Mouse (Mus musculus): ENCODE measurements at regions not wholly inside any gene's neighbourhood (a gene's known extent, or its start where the extent isn't known, plus 50 kb on each side); places are given as distances from the start of the nearest gene placed in this dataset.

GRCm38 (mm10) chr14:60528520-60528919 is 105.3 kb upstream of the Spata13 start:
- Histone ChIP-seq H3K4me2 (ENCODE audit: low read depth, low read length, severe bottlenecking) (no peak overlapping the region), H3K27me3 (ENCODE audit: control insufficient read depth, insufficient read depth, low read length) (no peaks in the 10 kb centered on the region), H3K9me3 (ENCODE audit: control insufficient read depth, low read length) (peaks cover 2% of the 10 kb centered on the region; the same call in 1 of the 2 replicates), H3K4me1 (replicated peaks; ENCODE audit: control insufficient read depth, insufficient read depth, low read length) (peaks cover 25% of the 10 kb centered on the region), H3K27ac (ENCODE audit: low read depth, low read length) (no peak overlapping the region), H3K4me3 (ENCODE audit: low read depth, low read length) (no peak overlapping the region), H3K36me3 (ENCODE audit: control insufficient read depth, insufficient read depth, low read length) (no peaks in the 10 kb centered on the region), H3K9ac (ENCODE audit: low read length) (no peak overlapping the region)
- DNase-seq (ENCODE audit: low spot score), result no peak
- no peak for ATAC-seq (replicated peaks; ENCODE audit: low FRiP score)
- 89% methylated on average over 7 of the region's 7 CpGs for WGBS

DNA sequence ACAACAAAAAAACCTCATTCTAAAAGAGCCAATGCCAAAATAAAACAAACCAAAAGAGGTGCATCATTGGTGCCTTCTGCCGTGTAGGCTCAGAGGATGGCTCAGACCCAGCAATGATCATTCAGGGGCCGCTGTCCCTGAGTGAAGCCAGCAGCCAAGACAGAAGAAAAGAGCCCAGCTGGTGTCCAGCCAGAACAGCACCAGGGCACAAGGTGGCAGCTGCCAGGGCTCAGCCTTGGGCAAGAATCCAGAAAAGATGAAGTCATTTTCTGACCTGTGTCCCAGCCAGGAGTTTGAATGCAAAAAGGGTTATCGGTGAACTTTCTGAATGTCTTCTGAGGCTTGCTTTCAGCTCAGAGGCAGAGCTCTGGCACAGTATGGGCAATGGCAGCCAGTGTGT is 104.8 kb upstream of the Spata13 start:
- no peak overlapping the region for H3K4me3 ChIP-seq (ENCODE audit: low read depth, low read length)
- peaks cover 2% of the 10 kb centered on the region; the same call in 1 of the 2 replicates for H3K9me3 ChIP-seq (ENCODE audit: control insufficient read depth, low read length)
- H3K4me1 ChIP-seq (replicated peaks; ENCODE audit: control insufficient read depth, insufficient read depth, low read length), result peaks cover 30% of the 10 kb centered on the region
- H3K4me2 ChIP-seq (ENCODE audit: low read depth, low read length, severe bottlenecking), result no peak overlapping the region
- no peaks in the 10 kb centered on the region for H3K36me3 ChIP-seq (ENCODE audit: control insufficient read depth, insufficient read depth, low read length)
- no peak for ATAC-seq (replicated peaks; ENCODE audit: low FRiP score)
- 0 out of 2 replicates have a peak overlapping the region, but pooled peaks have one; percentile 18 for H3K27ac ChIP-seq (ENCODE audit: low read depth, low read length)
- no peaks in the 10 kb centered on the region for H3K27me3 ChIP-seq (ENCODE audit: control insufficient read depth, insufficient read depth, low read length)
- no peak overlapping the region for H3K9ac ChIP-seq (ENCODE audit: low read length)
- 81% methylated on average over 3 of the region's 3 CpGs for WGBS
- DNase-seq (ENCODE audit: low spot score), result no peak

DNA sequence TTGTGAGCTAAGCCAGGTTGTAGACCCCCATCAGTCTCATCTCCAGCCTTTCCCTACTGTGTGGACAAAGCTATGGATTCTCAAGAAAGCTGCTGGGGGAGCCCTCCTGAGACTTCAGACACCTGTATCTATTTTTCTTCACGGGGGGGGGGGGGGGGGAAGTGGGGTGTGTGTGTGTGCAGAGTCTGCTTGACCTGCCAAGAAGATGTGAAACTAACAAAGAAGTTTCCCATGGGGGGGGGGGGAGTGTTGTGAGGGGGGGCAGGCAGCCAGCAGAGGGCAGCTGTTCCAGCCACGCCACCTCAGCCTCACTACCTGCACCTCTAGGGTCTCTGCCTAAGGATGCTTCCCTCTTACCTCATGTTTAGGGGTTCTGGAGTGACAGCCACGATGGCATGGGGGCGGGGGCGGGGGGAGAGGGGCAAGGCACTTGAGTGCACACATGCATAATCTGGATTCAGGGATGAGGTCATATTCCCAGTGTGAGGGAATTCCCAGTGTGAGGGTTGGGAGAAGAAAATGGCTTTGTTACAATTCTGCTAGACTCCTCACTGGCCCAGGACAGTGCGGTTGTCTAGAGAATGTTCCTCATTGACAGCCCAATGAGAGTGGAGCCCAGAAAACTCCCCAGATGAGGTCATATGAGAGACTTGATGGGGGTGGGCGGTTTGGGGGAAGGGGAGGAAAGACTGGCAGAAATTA is 104.0 kb upstream of the Spata13 start:
- Histone ChIP-seq H3K27ac (ENCODE audit: low read depth, low read length) (peak overlapping the region; percentile 70), H3K4me3 (ENCODE audit: low read depth, low read length) (no peak overlapping the region), H3K4me2 (ENCODE audit: low read depth, low read length, severe bottlenecking) (no peak overlapping the region), H3K4me1 (replicated peaks; ENCODE audit: control insufficient read depth, insufficient read depth, low read length) (peaks cover 34% of the 10 kb centered on the region), H3K9me3 (ENCODE audit: control insufficient read depth, low read length) (peaks cover 2% of the 10 kb centered on the region; the same call in 1 of the 2 replicates), H3K9ac (ENCODE audit: low read length) (0 out of 2 replicates have a peak overlapping the region, but pooled peaks have one; percentile 14), H3K27me3 (ENCODE audit: control insufficient read depth, insufficient read depth, low read length) (no peaks in the 10 kb centered on the region), H3K36me3 (ENCODE audit: control insufficient read depth, insufficient read depth, low read length) (no peaks in the 10 kb centered on the region)
- 30% methylated on average over 7 of the region's 7 CpGs for WGBS
- peak; percentile 54 for ATAC-seq (replicated peaks; ENCODE audit: low FRiP score)
- DNase-seq (ENCODE audit: low spot score), result peak; percentile 60

- ATAC-seq (replicated peaks; ENCODE audit: low FRiP score) (peak; percentile 28), DNase-seq (ENCODE audit: low spot score) (peak; percentile 61)
- Histone ChIP-seq H3K4me2 (ENCODE audit: low read depth, low read length, severe bottlenecking) (no peak overlapping the region), H3K4me1 (replicated peaks; ENCODE audit: control insufficient read depth, insufficient read depth, low read length) (peaks cover 34% of the 10 kb centered on the region), H3K9ac (ENCODE audit: low read length) (peak overlapping the region; percentile 14; the same call in 1 of the 2 replicates), H3K4me3 (ENCODE audit: low read depth, low read length) (no peak overlapping the region), H3K27ac (ENCODE audit: low read depth, low read length) (peak overlapping the region; percentile 70), H3K36me3 (ENCODE audit: control insufficient read depth, insufficient read depth, low read length) (no peaks in the 10 kb centered on the region), H3K9me3 (ENCODE audit: control insufficient read depth, low read length) (peaks cover 2% of the 10 kb centered on the region; the same call in 1 of the 2 replicates), H3K27me3 (ENCODE audit: control insufficient read depth, insufficient read depth, low read length) (no peaks in the 10 kb centered on the region)
- 24% methylated on average over 6 of the region's 6 CpGs for WGBS
Measured at GRCm38 (mm10) chr14:60530348-60530711, 103.5 kb upstream of the Spata13 start.

DNA sequence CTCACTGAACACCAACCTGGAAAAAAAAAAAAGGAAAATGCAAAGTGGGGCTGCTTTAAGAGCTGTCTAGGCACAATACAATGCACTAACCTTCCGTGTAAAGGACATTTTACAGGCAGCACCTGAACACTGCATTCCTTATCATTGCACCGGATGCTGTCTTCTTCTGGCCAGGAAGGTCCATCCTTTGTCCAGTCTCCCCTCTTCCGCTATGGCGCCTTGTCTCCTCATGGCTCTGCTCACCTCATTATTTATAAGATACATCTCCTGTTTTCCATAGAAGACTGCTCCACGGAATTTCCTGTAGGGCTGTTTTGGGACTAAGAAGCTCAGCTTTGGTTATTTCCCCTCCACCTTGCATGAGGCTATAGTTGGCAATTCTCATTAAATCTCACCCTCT is 102.8 kb upstream of the Spata13 start:
- Histone ChIP-seq H3K4me1 (replicated peaks; ENCODE audit: control insufficient read depth, insufficient read depth, low read length) (peaks cover 34% of the 10 kb centered on the region), H3K9ac (ENCODE audit: low read length) (no peak overlapping the region), H3K4me3 (ENCODE audit: low read depth, low read length) (no peak overlapping the region), H3K36me3 (ENCODE audit: control insufficient read depth, insufficient read depth, low read length) (no peaks in the 10 kb centered on the region), H3K27me3 (ENCODE audit: control insufficient read depth, insufficient read depth, low read length) (no peaks in the 10 kb centered on the region), H3K9me3 (ENCODE audit: control insufficient read depth, low read length) (peaks cover 2% of the 10 kb centered on the region; the same call in 1 of the 2 replicates), H3K27ac (ENCODE audit: low read depth, low read length) (no peak overlapping the region), H3K4me2 (ENCODE audit: low read depth, low read length, severe bottlenecking) (no peak overlapping the region)
- DNase-seq (ENCODE audit: low spot score) (no peak), ATAC-seq (replicated peaks; ENCODE audit: low FRiP score) (no peak)
- 90% methylated on average over 5 of the region's 5 CpGs for WGBS

DNA sequence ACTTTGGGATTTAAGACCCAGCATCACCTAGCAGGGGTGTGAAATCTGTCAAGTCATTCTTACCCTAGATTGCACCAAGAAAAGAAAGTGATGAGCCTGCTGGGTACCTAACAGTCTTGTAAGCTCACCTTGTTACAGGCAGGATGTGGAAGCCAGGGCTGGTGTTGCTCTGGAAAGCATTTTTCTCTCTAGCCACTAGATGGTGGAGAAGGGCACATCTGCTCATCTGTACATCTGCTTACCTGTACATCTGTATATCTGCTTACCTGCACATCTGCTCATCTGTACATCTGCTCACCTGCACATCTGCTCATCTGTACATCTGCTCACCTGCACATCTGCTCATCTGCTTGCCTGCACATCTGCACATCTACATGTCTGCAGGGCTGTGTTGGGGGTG is 102.0 kb upstream of the Spata13 start:
- DNase-seq (ENCODE audit: low spot score), result no peak
- Histone ChIP-seq H3K4me3 (ENCODE audit: low read depth, low read length) (no peak overlapping the region), H3K27ac (ENCODE audit: low read depth, low read length) (no peak overlapping the region), H3K9me3 (ENCODE audit: control insufficient read depth, low read length) (peaks cover 2% of the 10 kb centered on the region; the same call in 1 of the 2 replicates), H3K4me2 (ENCODE audit: low read depth, low read length, severe bottlenecking) (no peak overlapping the region), H3K27me3 (ENCODE audit: control insufficient read depth, insufficient read depth, low read length) (no peaks in the 10 kb centered on the region), H3K9ac (ENCODE audit: low read length) (no peak overlapping the region), H3K4me1 (replicated peaks; ENCODE audit: control insufficient read depth, insufficient read depth, low read length) (peaks cover 34% of the 10 kb centered on the region), H3K36me3 (ENCODE audit: control insufficient read depth, insufficient read depth, low read length) (no peaks in the 10 kb centered on the region)
- ATAC-seq (replicated peaks; ENCODE audit: low FRiP score), result no peak

GRCm38 (mm10) chr14:60533452-60534224 is 100.2 kb upstream of the Spata13 start:
- Histone ChIP-seq H3K9me3 (ENCODE audit: control insufficient read depth, low read length) (peaks cover 2% of the 10 kb centered on the region; the same call in 1 of the 2 replicates), H3K4me1 (replicated peaks; ENCODE audit: control insufficient read depth, insufficient read depth, low read length) (peaks cover 34% of the 10 kb centered on the region), H3K36me3 (ENCODE audit: control insufficient read depth, insufficient read depth, low read length) (no peaks in the 10 kb centered on the region), H3K4me2 (ENCODE audit: low read depth, low read length, severe bottlenecking) (peak overlapping the region; percentile 21; the same call in 1 of the 2 replicates), H3K9ac (ENCODE audit: low read length) (peak overlapping the region; percentile 44), H3K27ac (ENCODE audit: low read depth, low read length) (peak overlapping the region; percentile 70), H3K4me3 (ENCODE audit: low read depth, low read length) (no peak overlapping the region), H3K27me3 (ENCODE audit: control insufficient read depth, insufficient read depth, low read length) (no peaks in the 10 kb centered on the region)
- WGBS, result 22% methylated on average over 23 of the region's 23 CpGs
- DNase-seq (ENCODE audit: low spot score) (peak; percentile 71), ATAC-seq (replicated peaks; ENCODE audit: low FRiP score) (peak; percentile 65)

DNA sequence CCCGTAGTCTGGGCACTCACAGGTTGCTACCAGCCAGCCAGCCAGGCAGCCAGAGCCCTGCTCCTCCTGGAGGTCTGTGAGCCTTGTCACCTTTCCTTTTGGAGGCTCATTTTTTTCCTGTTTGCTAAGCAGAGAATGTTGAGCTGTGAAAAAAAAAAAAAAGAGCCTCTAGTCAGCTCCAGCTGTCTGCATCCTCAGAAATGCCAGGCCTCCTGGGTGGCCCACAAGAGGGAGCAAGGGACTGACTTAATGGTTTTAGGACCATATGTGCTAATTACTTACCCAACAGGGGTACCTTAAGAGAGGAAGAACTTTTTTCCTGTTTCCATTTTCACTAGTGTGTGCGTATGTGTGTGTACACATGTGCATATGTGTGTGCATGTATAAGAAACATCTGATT is 94.8 kb upstream of the Spata13 start:
- WGBS, result 89% methylated on average over 2 of the region's 2 CpGs
- no peak for ATAC-seq (replicated peaks; ENCODE audit: low FRiP score)
- H3K9ac ChIP-seq (ENCODE audit: low read length), result no peak overlapping the region
- H3K27ac ChIP-seq (ENCODE audit: low read depth, low read length), result no peak overlapping the region
- no peaks in the 10 kb centered on the region for H3K27me3 ChIP-seq (ENCODE audit: control insufficient read depth, insufficient read depth, low read length)
- H3K4me1 ChIP-seq (replicated peaks; ENCODE audit: control insufficient read depth, insufficient read depth, low read length), result peaks cover 4% of the 10 kb centered on the region; the same call in 1 of the 2 replicates
- no peaks in the 10 kb centered on the region for H3K36me3 ChIP-seq (ENCODE audit: control insufficient read depth, insufficient read depth, low read length)
- H3K9me3 ChIP-seq (ENCODE audit: control insufficient read depth, low read length), result no peaks in the 10 kb centered on the region
- DNase-seq (ENCODE audit: low spot score), result no peak
- H3K4me3 ChIP-seq (ENCODE audit: low read depth, low read length), result no peak overlapping the region
- H3K4me2 ChIP-seq (ENCODE audit: low read depth, low read length, severe bottlenecking), result no peak overlapping the region
